Mouse (Mus musculus) megakaryocyte, embryonic 14.5 days (primary cell): ENCODE measurements around the gene Als2.

Source experiments
- FLI1 ChIP-seq: IDR thresholded peaks from 2 replicates; pipeline ENCODE4 v1.6.1; 2012; ENCODE audit warnings: low read length, inconsistent platforms, mixed read lengths
- GATA1 ChIP-seq: IDR thresholded peaks from 3 replicates; pipeline ENCODE4 v1.6.1; 2012; ENCODE audit warnings: mixed read lengths, low read length, inconsistent platforms, borderline replicate concordance

DNA sequence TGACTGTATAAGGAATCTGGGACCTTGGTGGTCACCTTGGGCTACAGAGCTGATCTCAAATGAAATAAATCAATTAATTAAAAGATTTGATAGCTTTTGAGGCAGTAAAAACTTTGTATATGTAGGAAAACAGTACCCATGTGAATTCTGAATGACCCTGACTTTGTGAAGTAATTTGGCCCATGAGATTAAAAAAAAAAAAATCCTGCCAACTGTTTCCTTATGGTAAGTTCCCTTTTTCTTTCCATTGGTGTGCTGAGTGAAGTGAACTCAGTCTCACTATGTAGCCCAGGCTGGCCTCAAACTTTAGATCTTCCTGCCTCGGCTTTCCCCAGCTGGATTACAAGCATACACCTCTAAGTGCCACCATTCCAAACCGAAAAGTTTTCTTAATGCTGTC, 54.7 kb downstream of the Als2 start:
- TF ChIP-seq FLI1: no peak
- TF ChIP-seq GATA1: no peak
